ENCODE assay signal across 1 mouse cellular context in genomic region chr7:28802846-28803588, GRCm38 (mm10).
TF ChIP-seq lines count a peak whose summit lies in the region.

No protein-coding gene starts in this region.

TF ChIP-seq in MEL, 35 proteins besides CTCF, POLR2A, EP300 and RAD21 (continued from another document):
- 0 out of 2 replicates have a peak, but pooled peaks have one; percentile 16 for TF ChIP-seq SIN3A (IDR thresholded peaks at IDR 0.05; ENCODE audit: low read length)
- peak; percentile 8; the same call in 1 of the 2 replicates for TF ChIP-seq TCF12 (IDR thresholded peaks at IDR 0.05; ENCODE audit: low read depth, low read length)
- peak; percentile 25; the same call in 1 of the 2 replicates for TF ChIP-seq TAL1 (IDR thresholded peaks at IDR 0.05; ENCODE audit: low read length)
- no peak for TF ChIP-seq ZKSCAN1 (IDR thresholded peaks at IDR 0.05; ENCODE audit: low read depth, low read length)
- TF ChIP-seq USF1 (IDR thresholded peaks at IDR 0.05; ENCODE audit: low read depth, low read length), result no peak
- no peak for TF ChIP-seq MAFK (IDR thresholded peaks at IDR 0.05; ENCODE audit: borderline replicate concordance, low read depth, low read length)
- peak; percentile 74 for TF ChIP-seq BHLHE40 (IDR thresholded peaks at IDR 0.05; ENCODE audit: borderline replicate concordance, low read depth, low read length)
- peak; percentile 50; the same call in 1 of the 2 replicates for TF ChIP-seq GATA1 (IDR thresholded peaks at IDR 0.05; ENCODE audit: low read depth, low read length)
- no peak for TF ChIP-seq MYC (IDR thresholded peaks at IDR 0.05; ENCODE audit: low read depth, low read length)
- TF ChIP-seq HCFC1 (IDR thresholded peaks at IDR 0.05; ENCODE audit: low read depth, low read length), result 0 out of 2 replicates have a peak, but pooled peaks have one; percentile 16
- TF ChIP-seq E2F4 (IDR thresholded peaks at IDR 0.05; ENCODE audit: borderline replicate concordance, low read depth, low read length), result no peak
- TF ChIP-seq SMC3 (IDR thresholded peaks at IDR 0.05; ENCODE audit: low read depth, low read length), result no peak
- TF ChIP-seq POLR2AphosphoS5 (IDR thresholded peaks at IDR 0.05; ENCODE audit: borderline replicate concordance, low read depth, low read length), result no peak
